Mouse (Mus musculus): Measurements from ENCODE around the gene Xab2. TPM values are rescaled to one million over a fixed set of nuclear protein-coding genes. Genes with fewer than 3 reads are reported as not detected.

The Xab2 gene
- polyA plus RNA-seq (2015; fragmentation: Nextera tagmentation; extraction: Ambion mirVana), result 50.1 and 52.3 TPM in 2 replicates

- Histone ChIP-seq H3K9me3 (no peaks in the 10 kb centered on the region), H3K4me1 (peaks cover 21% of the 10 kb centered on the region), H3K4me3 (peak within 1 kb of the TSS; percentile 72), H3K4me2 (peak within 1 kb of the TSS; percentile 73), H3K36me3 (peaks cover 23% of the 10 kb centered on the region), H3K9ac (peak within 1 kb of the TSS; percentile 70), H3K27ac (no peak within 1 kb of the TSS), H3K27me3 (no peaks in the 10 kb centered on the region)
- WGBS, result under 1% methylated on average over 37 of the region's 37 CpGs
- ATAC-seq (ENCODE audit: insufficient number of reproducible peaks, low FRiP score, low TSS enrichment, low read depth), result peak; percentile 98
Measured at GRCm38 (mm10) chr8:3621199-3621970, at the start of gene Xab2, which contains the start of gene Pet100. Gene Xab2 (minus strand): TSS chr8:3621316. Gene Pet100 (plus strand): TSS chr8:3621548.

- WGBS, result 70% methylated on average over 2 of the region's 2 CpGs
Measured at GRCm38 (mm10) chr8:3670388-3670787, 49.3 kb upstream of the Xab2 start.

GRCm38 (mm10) chr8:3665507-3665906 lies 44.4 kb upstream of the Xab2 start, which contains the start of gene Mcemp1:
Gene Mcemp1 (plus strand): TSS chr8:3665754.
- H3K36me3 ChIP-seq, result no peaks in the 10 kb centered on the region
- H3K4me3 ChIP-seq, result no peak within 1 kb of the TSS
- 68% methylated on average over 6 of the region's 6 CpGs for WGBS
- no peaks in the 10 kb centered on the region for H3K27me3 ChIP-seq
- ATAC-seq (ENCODE audit: insufficient number of reproducible peaks, low FRiP score, low TSS enrichment, low read depth), result no peak
- H3K4me2 ChIP-seq, result no peak within 1 kb of the TSS
- H3K9me3 ChIP-seq, result no peaks in the 10 kb centered on the region
- H3K9ac ChIP-seq, result no peak within 1 kb of the TSS
- H3K27ac ChIP-seq, result no peak within 1 kb of the TSS
- H3K4me1 ChIP-seq, result no peaks in the 10 kb centered on the region

More at GRCm38 (mm10) chr8:3670388-3670787, 49.3 kb upstream of the Xab2 start:
- H3K4me3 ChIP-seq, result no peak overlapping the region
- H3K9ac ChIP-seq, result no peak overlapping the region
- H3K27me3 ChIP-seq, result no peaks in the 10 kb centered on the region
- H3K27ac ChIP-seq, result no peak overlapping the region
- no peak for ATAC-seq (ENCODE audit: insufficient number of reproducible peaks, low FRiP score, low TSS enrichment, low read depth)
- no peaks in the 10 kb centered on the region for H3K9me3 ChIP-seq
- 0 out of 2 replicates have a peak, but pooled peaks cover 5% of the 10 kb centered on the region for H3K4me1 ChIP-seq
- no peak overlapping the region for H3K4me2 ChIP-seq
- H3K36me3 ChIP-seq, result no peaks in the 10 kb centered on the region

GRCm38 (mm10) chr8:3664405-3664804 lies 43.3 kb upstream of the Xab2 start:
- H3K36me3 ChIP-seq, result no peaks in the 10 kb centered on the region
- ATAC-seq (ENCODE audit: insufficient number of reproducible peaks, low FRiP score, low TSS enrichment, low read depth), result no peak
- no peaks in the 10 kb centered on the region for H3K4me1 ChIP-seq
- WGBS, result 59% methylated on average over 4 of the region's 5 CpGs
- no peak overlapping the region for H3K4me2 ChIP-seq
- no peaks in the 10 kb centered on the region for H3K27me3 ChIP-seq
- no peak overlapping the region for H3K27ac ChIP-seq
- H3K9me3 ChIP-seq, result no peaks in the 10 kb centered on the region
- no peak overlapping the region for H3K9ac ChIP-seq
- H3K4me3 ChIP-seq, result no peak overlapping the region

GRCm38 (mm10) chr8:3660889-3661288 lies 39.8 kb upstream of the Xab2 start:
- Histone ChIP-seq H3K27ac (no peak overlapping the region), H3K4me1 (no peaks in the 10 kb centered on the region), H3K4me3 (no peak overlapping the region), H3K9ac (no peak overlapping the region), H3K27me3 (no peaks in the 10 kb centered on the region), H3K4me2 (no peak overlapping the region), H3K36me3 (no peaks in the 10 kb centered on the region), H3K9me3 (no peaks in the 10 kb centered on the region)
- 83% methylated on average over 8 of the region's 8 CpGs for WGBS
- no peak for ATAC-seq (ENCODE audit: insufficient number of reproducible peaks, low FRiP score, low TSS enrichment, low read depth)

GRCm38 (mm10) chr8:3656725-3657381 lies 35.7 kb upstream of the Xab2 start:
- WGBS, result 18% methylated on average over 7 of the region's 7 CpGs
- Histone ChIP-seq H3K9ac (no peak overlapping the region), H3K9me3 (no peaks in the 10 kb centered on the region)

GRCm38 (mm10) chr8:3655526-3655925 lies 34.4 kb upstream of the Xab2 start, which contains the start of gene Retn:
Gene Retn (plus strand): TSS chr8:3655770.
- Histone ChIP-seq H3K27ac (no peak within 1 kb of the TSS), H3K4me2 (no peak within 1 kb of the TSS), H3K36me3 (no peaks in the 10 kb centered on the region), H3K9me3 (no peaks in the 10 kb centered on the region), H3K9ac (no peak within 1 kb of the TSS), H3K27me3 (no peaks in the 10 kb centered on the region), H3K4me3 (no peak within 1 kb of the TSS), H3K4me1 (no peaks in the 10 kb centered on the region)
- WGBS, result 72% methylated on average over 3 of the region's 3 CpGs
- ATAC-seq (ENCODE audit: insufficient number of reproducible peaks, low FRiP score, low TSS enrichment, low read depth), result peak; percentile 20; the same call in 1 of the 2 replicates

More at GRCm38 (mm10) chr8:3656725-3657381, 35.7 kb upstream of the Xab2 start:
- Histone ChIP-seq H3K4me1 (no peaks in the 10 kb centered on the region), H3K4me2 (no peak overlapping the region), H3K4me3 (no peak overlapping the region), H3K36me3 (no peaks in the 10 kb centered on the region), H3K27me3 (no peaks in the 10 kb centered on the region), H3K27ac (no peak overlapping the region)
- no peak for ATAC-seq (ENCODE audit: insufficient number of reproducible peaks, low FRiP score, low TSS enrichment, low read depth)

- Histone ChIP-seq H3K4me1 (no peaks in the 10 kb centered on the region), H3K27me3 (no peaks in the 10 kb centered on the region), H3K27ac (no peak overlapping the region), H3K36me3 (no peaks in the 10 kb centered on the region), H3K9me3 (no peaks in the 10 kb centered on the region), H3K4me2 (no peak overlapping the region), H3K4me3 (no peak overlapping the region), H3K9ac (no peak overlapping the region)
- no peak for ATAC-seq (ENCODE audit: insufficient number of reproducible peaks, low FRiP score, low TSS enrichment, low read depth)
- 73% methylated on average over 11 of the region's 11 CpGs for WGBS
Measured at GRCm38 (mm10) chr8:3654726-3655508, 33.8 kb upstream of the Xab2 start.

- Histone ChIP-seq H3K36me3 (no peaks in the 10 kb centered on the region), H3K27ac (no peak overlapping the region), H3K4me3 (no peak overlapping the region), H3K4me1 (no peaks in the 10 kb centered on the region), H3K4me2 (no peak overlapping the region), H3K27me3 (no peaks in the 10 kb centered on the region), H3K9me3 (no peaks in the 10 kb centered on the region), H3K9ac (no peak overlapping the region)
- WGBS, result 70% methylated on average over 3 of the region's 3 CpGs
- ATAC-seq (ENCODE audit: insufficient number of reproducible peaks, low FRiP score, low TSS enrichment, low read depth), result no peak
Measured at GRCm38 (mm10) chr8:3652845-3653244, 31.7 kb upstream of the Xab2 start.

- Histone ChIP-seq H3K27ac (no peak overlapping the region), H3K4me1 (no peaks in the 10 kb centered on the region), H3K4me2 (no peak overlapping the region), H3K27me3 (no peaks in the 10 kb centered on the region), H3K36me3 (no peaks in the 10 kb centered on the region), H3K4me3 (no peak overlapping the region), H3K9ac (no peak overlapping the region), H3K9me3 (no peaks in the 10 kb centered on the region)
- WGBS, result 50% methylated on average over 1 of the region's 1 CpGs
- no peak for ATAC-seq (ENCODE audit: insufficient number of reproducible peaks, low FRiP score, low TSS enrichment, low read depth)
Measured at GRCm38 (mm10) chr8:3648990-3649389, 27.9 kb upstream of the Xab2 start.

- no peak overlapping the region for H3K4me3 ChIP-seq
- no peak for ATAC-seq (ENCODE audit: insufficient number of reproducible peaks, low FRiP score, low TSS enrichment, low read depth)
- H3K4me1 ChIP-seq, result no peaks in the 10 kb centered on the region
- H3K9me3 ChIP-seq, result no peaks in the 10 kb centered on the region
- H3K4me2 ChIP-seq, result no peak overlapping the region
- H3K27ac ChIP-seq, result no peak overlapping the region
- no peak overlapping the region for H3K9ac ChIP-seq
- 63% methylated on average over 2 of the region's 2 CpGs for WGBS
- no peaks in the 10 kb centered on the region for H3K27me3 ChIP-seq
- H3K36me3 ChIP-seq, result no peaks in the 10 kb centered on the region
Measured at GRCm38 (mm10) chr8:3648268-3648667, 27.2 kb upstream of the Xab2 start.

Data from limb, embryonic 15.5 days (tissue).